Mouse (Mus musculus) thymus, adult 2 months (tissue): ENCODE data around the gene Actr2.

Experiments used
- CTCF ChIP-seq: fragments of 200-500 bp; IDR thresholded peaks from 2 replicates; pipeline ENCODE4 v1.5.1; 2012; ENCODE audit warnings: mild to moderate bottlenecking, control low read depth, low read length, moderate library complexity, borderline replicate concordance; ENCODE audit not compliant: control insufficient read depth, poor library complexity, insufficient read depth; ENCODE audit errors: extremely low read depth
- POLR2A ChIP-seq: fragments of 200-500 bp; IDR thresholded peaks from 2 replicates; pipeline ENCODE4 v1.6.1; 2012; ENCODE audit warnings: mild to moderate bottlenecking, low read length, control low read depth, moderate library complexity; ENCODE audit not compliant: control insufficient read depth, poor library complexity, insufficient read depth; ENCODE audit errors: extremely low read depth

- TF ChIP-seq POLR2A (no peak), CTCF (no peak)
These were observed 4.6 kb downstream of the Actr2 start for GRCm38 (mm10) chr11:20108151-20108550.
